Mouse (Mus musculus) CH12.LX (cell line): ENCODE measurements around the gene Gnas. TPM values are rescaled to one million over a fixed set of nuclear protein-coding genes. Genes with fewer than 3 reads are reported as not detected.

Experiments
- DNase-seq: peaks from one replicate; pipeline ENCODE4 v3.0.0-alpha.2; 2013; ENCODE audit errors: extremely low read depth
- H3K27ac ChIP-seq: 2 replicates; pipeline ENCODE4 v1.5.1; 2012; ENCODE audit warnings: low read depth, mild to moderate bottlenecking, control low read depth, moderate library complexity; ENCODE audit not compliant: insufficient read depth
- H3K27me3 ChIP-seq: replicated peaks from 2 replicates; pipeline ENCODE3; 2012; ENCODE audit warnings: inconsistent platforms
- H3K36me3 ChIP-seq, 2 experiments: replicated peaks in 1 of 2; 2 replicates each; pipeline versions ENCODE3 to v1.6.1; 2012; ENCODE audit warnings: inconsistent platforms in 1 of 2, low read length in 1 of 2, mild to moderate bottlenecking in 1 of 2, mixed read lengths in 1 of 2, moderate library complexity in 1 of 2; ENCODE audit not compliant: control insufficient read depth in 1 of 2, insufficient read depth in 1 of 2
- H3K4me1 ChIP-seq, 2 experiments: 2 replicates each; pipeline ENCODE4 v1.6.1; 2012; ENCODE audit warnings: inconsistent platforms in 1 of 2, moderate library complexity in 1 of 2; ENCODE audit not compliant: insufficient read depth in 2 of 2, control insufficient read depth in 1 of 2
- H3K4me2 ChIP-seq: 2 replicates; pipeline ENCODE4 v1.6.1; 2012; ENCODE audit warnings: low read depth, mild to moderate bottlenecking, control low read depth; ENCODE audit not compliant: poor library complexity, insufficient read depth, severe bottlenecking
- H3K4me3 ChIP-seq, 3 experiments: fragments of 150-350 bp in 1 of 3; sonication (generic) in 1 of 3; replicated peaks in 1 of 3; 2 replicates each; pipeline versions ENCODE3 to v1.5.1; 2011 to 2012; ENCODE audit warnings: low read depth in 2 of 3, low read length in 2 of 3, mild to moderate bottlenecking in 2 of 3, moderate library complexity in 2 of 3, control low read depth in 1 of 3, improper control_type of control experiment in 1 of 3, inconsistent platforms in 1 of 3, mixed read lengths in 1 of 3; ENCODE audit not compliant: poor library complexity in 1 of 3
- H3K79me2 ChIP-seq: replicated peaks from 2 replicates; pipeline ENCODE4 v1.6.1; 2012; ENCODE audit warnings: mild to moderate bottlenecking, moderate library complexity; ENCODE audit not compliant: control insufficient read depth, poor library complexity, insufficient read depth, severe bottlenecking; ENCODE audit errors: extremely low read depth
- H3K9ac ChIP-seq: 2 replicates; pipeline ENCODE4 v1.6.1; 2012; ENCODE audit warnings: low read depth, mild to moderate bottlenecking, control low read depth, moderate library complexity; ENCODE audit not compliant: insufficient read depth
- H3K9me3 ChIP-seq: replicated peaks from 2 replicates; pipeline ENCODE3; 2012; ENCODE audit warnings: low read length, inconsistent platforms, mixed read lengths
- CHD1 ChIP-seq: IDR thresholded peaks from 2 replicates; pipeline ENCODE4 v1.6.1; 2012; ENCODE audit warnings: low read depth, low read length, improper control_type of control experiment, inconsistent platforms
- CHD2 ChIP-seq: IDR thresholded peaks from 2 replicates; pipeline ENCODE4 v1.6.1; 2011; ENCODE audit warnings: low read length, improper control_type of control experiment
- CTCF ChIP-seq, 2 experiments: IDR thresholded peaks in 1 of 2; conservative IDR thresholded peaks in 1 of 2; 2 replicates each; pipeline ENCODE4 v1.5.1; 2011 to 2012; ENCODE audit warnings: low read depth in 2 of 2, low read length in 2 of 2, improper control_type of control experiment in 1 of 2, inconsistent platforms in 1 of 2, mild to moderate bottlenecking in 1 of 2, moderate library complexity in 1 of 2
- ELF1 ChIP-seq: IDR thresholded peaks from 2 replicates; pipeline ENCODE4 v1.6.1; 2014; ENCODE audit warnings: low read depth, mild to moderate bottlenecking, inconsistent platforms, low read length, improper control_type of control experiment
- EP300 ChIP-seq: IDR thresholded peaks from 2 replicates; pipeline ENCODE4 v1.6.1; 2011; ENCODE audit warnings: low read length, improper control_type of control experiment
- ETS1 ChIP-seq: conservative IDR thresholded peaks from 2 replicates; pipeline ENCODE4 v1.6.1; 2012; ENCODE audit warnings: low read depth, mild to moderate bottlenecking, inconsistent platforms, low read length, improper control_type of control experiment, moderate library complexity
- GABPA ChIP-seq: IDR thresholded peaks from 2 replicates; pipeline ENCODE4 v1.6.1; 2012; ENCODE audit warnings: low read depth, low read length, improper control_type of control experiment, inconsistent platforms; ENCODE audit not compliant: insufficient replicate concordance
- IRF4 ChIP-seq: IDR thresholded peaks from 2 replicates; pipeline ENCODE4 v1.6.1; 2014; ENCODE audit warnings: low read depth, mild to moderate bottlenecking, inconsistent platforms, low read length, improper control_type of control experiment
- JUN ChIP-seq: IDR thresholded peaks from 2 replicates; pipeline ENCODE4 v1.6.1; 2011; ENCODE audit warnings: low read depth, mild to moderate bottlenecking, low read length, improper control_type of control experiment, moderate library complexity; ENCODE audit not compliant: insufficient read depth
- JUND ChIP-seq: conservative IDR thresholded peaks from 2 replicates; pipeline ENCODE4 v1.6.1; 2011; ENCODE audit warnings: low read depth, low read length, improper control_type of control experiment
- MAX ChIP-seq: IDR thresholded peaks from 2 replicates; pipeline ENCODE4 v1.6.1; 2011; ENCODE audit warnings: low read length, improper control_type of control experiment
- MEF2A ChIP-seq: IDR thresholded peaks from 2 replicates; pipeline ENCODE4 v1.6.1; 2014; ENCODE audit warnings: low read depth, mild to moderate bottlenecking, inconsistent platforms, low read length, improper control_type of control experiment, borderline replicate concordance
- MXI1 ChIP-seq: IDR thresholded peaks from 2 replicates; pipeline ENCODE4 v1.6.1; 2011; ENCODE audit warnings: mild to moderate bottlenecking, low read depth, low read length, improper control_type of control experiment
- MYC ChIP-seq: IDR thresholded peaks from 2 replicates; pipeline ENCODE4 v1.6.1; 2011; ENCODE audit warnings: low read depth, mild to moderate bottlenecking, improper control_type of control experiment, low read length
- NELFE ChIP-seq: IDR thresholded peaks from 2 replicates; pipeline ENCODE4 v1.6.1; 2011; ENCODE audit warnings: low read depth, low read length, improper control_type of control experiment
- NRF1 ChIP-seq: IDR thresholded peaks from 2 replicates; pipeline ENCODE4 v1.6.1; 2014; ENCODE audit warnings: low read depth, mild to moderate bottlenecking, inconsistent platforms, low read length, improper control_type of control experiment, moderate library complexity
- POLR2A ChIP-seq: IDR thresholded peaks from 2 replicates; pipeline ENCODE4 v1.6.1; 2011; ENCODE audit warnings: low read depth, mild to moderate bottlenecking, improper control_type of control experiment, low read length
- POLR2AphosphoS2 ChIP-seq: IDR thresholded peaks from 2 replicates; pipeline ENCODE4 v1.6.1; 2011; ENCODE audit warnings: low read depth, low read length, improper control_type of control experiment
- RCOR1 ChIP-seq: conservative IDR thresholded peaks from 2 replicates; pipeline ENCODE4 v1.6.1; 2012; ENCODE audit warnings: low read depth, mild to moderate bottlenecking, inconsistent platforms, low read length, improper control_type of control experiment
- SMC3 ChIP-seq: IDR thresholded peaks from 2 replicates; pipeline ENCODE4 v1.6.1; 2011; ENCODE audit warnings: low read depth, low read length, improper control_type of control experiment
- TBP ChIP-seq: conservative IDR thresholded peaks from 2 replicates; pipeline ENCODE4 v1.6.1; 2011; ENCODE audit warnings: low read depth, low read length, improper control_type of control experiment
- TCF12 ChIP-seq: IDR thresholded peaks from 2 replicates; pipeline ENCODE4 v1.6.1; 2014; ENCODE audit warnings: low read depth, mild to moderate bottlenecking, inconsistent platforms, low read length, improper control_type of control experiment
- UBTF ChIP-seq: IDR thresholded peaks from 2 replicates; pipeline ENCODE4 v1.6.1; 2012; ENCODE audit warnings: low read depth, mild to moderate bottlenecking, inconsistent platforms, low read length, improper control_type of control experiment, moderate library complexity
- USF2 ChIP-seq: conservative IDR thresholded peaks from 2 replicates; pipeline ENCODE4 v1.6.1; 2011; ENCODE audit warnings: low read depth, low read length, improper control_type of control experiment
- ZC3H11A ChIP-seq: IDR thresholded peaks from 2 replicates; pipeline ENCODE4 v1.6.1; 2012; ENCODE audit warnings: low read depth, mild to moderate bottlenecking, inconsistent platforms, low read length, improper control_type of control experiment
- ZMIZ1 ChIP-seq: IDR thresholded peaks from 2 replicates; pipeline ENCODE4 v1.6.1; 2012; ENCODE audit warnings: low read depth, mild to moderate bottlenecking, inconsistent platforms, low read length, improper control_type of control experiment
- dilution Hi-C: fragments of 300-500 bp; cut with MboI; formaldehyde crosslinking; loops from 2 replicates; pipeline ENCODE4 v1.14.3; 2020; ENCODE audit warnings: low sequenced_read_pairs; ENCODE audit not compliant: extremely low pct_unique_long_range_greater_than_20kb, extremely low pct_ligation_motif_present
- in situ Hi-C: fragments of 300-500 bp; cut with MboI; formaldehyde crosslinking; loops from 3 replicates; pipeline ENCODE4 v1.14.3; 2019; ENCODE audit warnings: low sequenced_read_pairs, low pct_ligation_motif_present, low pct_unique_long_range_greater_than_20kb, mixed read lengths
- polyA plus RNA-seq: library from polyadenylated mRNA; unstranded; fragments of >175 nt; gene quantifications from 2 replicates; pipeline ENCODE4 v1.2.1, GENCODE M21; 2012; ENCODE audit warnings: low read depth; ENCODE audit not compliant: insufficient read length
- total RNA-seq, 2 experiments: library from RNA; depleted of rRNA; stranded (reverse); fragments of 300-350 nt in 1 of 2; fragments of >200 nt in 1 of 2; gene quantifications; 2 replicates each; pipeline ENCODE4 v1.2.3; 2012 to 2014

Gnas gene
- total and polyA plus RNA-seq, 3 experiments, result 369 to 502 (median 452) TPM

DNA sequence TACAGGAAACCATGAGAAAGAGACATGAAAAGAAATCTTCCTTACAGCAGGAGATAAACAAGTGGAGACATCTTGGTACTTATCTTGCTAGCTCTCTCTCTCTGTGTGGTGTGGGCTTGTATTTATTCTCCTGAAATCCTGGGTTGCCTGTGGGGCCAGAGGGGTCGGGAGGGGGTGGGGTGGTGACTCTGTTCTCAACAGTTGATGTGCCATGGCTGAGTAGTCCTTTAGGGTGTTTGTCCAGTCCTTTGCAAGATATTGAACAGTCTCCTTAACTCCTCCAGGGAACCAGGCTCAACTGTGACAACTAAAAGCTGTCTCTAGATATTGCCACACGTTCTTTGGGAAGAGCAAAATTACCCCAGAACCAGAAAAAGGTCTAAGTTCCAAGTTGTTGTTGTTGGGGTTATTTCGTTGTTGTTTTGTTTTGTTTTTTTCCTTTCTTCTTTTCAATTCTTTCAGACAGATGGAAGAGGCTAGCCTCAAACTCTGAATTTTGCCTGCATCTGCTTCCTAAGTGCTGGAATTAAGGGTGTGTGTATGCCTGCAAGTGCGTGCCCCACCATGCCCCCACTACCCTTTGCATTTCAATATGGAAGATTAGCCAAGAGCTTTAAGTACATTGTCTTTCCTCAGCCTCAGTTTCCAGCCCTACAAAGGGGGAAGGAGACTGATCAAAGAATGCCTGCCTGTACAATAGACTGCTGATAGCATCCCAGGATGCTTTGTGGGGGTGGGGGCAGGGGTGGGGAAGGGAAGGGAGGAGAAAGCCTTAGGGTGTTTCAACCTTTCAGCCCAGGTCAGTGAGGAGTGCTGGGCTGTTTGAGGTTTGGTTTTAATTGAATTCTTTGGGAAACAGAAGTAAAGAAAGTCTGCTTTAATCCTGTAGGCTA is 23.0 kb upstream of the Gnas start:
- in situ Hi-C loops, result no loop called here
- H3K4me1 ChIP-seq, result no peaks in the 10 kb centered on the region
- DNase-seq, result no peak

GRCm38 (mm10) chr2:174261801-174262200 is 22.3 kb upstream of the Gnas start:
- Histone ChIP-seq H3K4me1 (no peaks in the 10 kb centered on the region), H3K9ac (no peak overlapping the region)
- dilution Hi-C loops, result no loop called here

More for the DNA sequence above, 23.0 kb upstream of the Gnas start:
- Histone ChIP-seq H3K36me3 (peaks cover 0 to 16% of the 10 kb centered on the region in 2 experiments), H3K9ac (no peak overlapping the region), H3K4me2 (no peak overlapping the region), H3K4me3 (no peak overlapping the region), H3K9me3 (no peaks in the 10 kb centered on the region), H3K79me2 (no peaks in the 10 kb centered on the region), H3K27ac (no peak overlapping the region), H3K27me3 (peaks cover 38% of the 10 kb centered on the region)
- dilution Hi-C loops, result no loop called here
- TF ChIP-seq SMC3 (no peak), CTCF (conservative IDR thresholded peaks at IDR 0.05 in 1 of 2, IDR thresholded peaks at IDR 0.05 in 1 of 2; ENCODE audit: low read depth in 2 of 2, low read length in 2 of 2) (no peak), IRF4 (no peak), CHD2 (no peak), NELFE (no peak), UBTF (no peak)

GRCm38 (mm10) chr2:174263110-174263815 is 20.9 kb upstream of the Gnas start:
- TF ChIP-seq UBTF, result no peak
- TF ChIP-seq SMC3, result no peak
- TF ChIP-seq POLR2AphosphoS2, result no peak
- no peak for TF ChIP-seq ELF1
- no peak for TF ChIP-seq CHD1
- no peak for TF ChIP-seq RCOR1
- no peak for TF ChIP-seq IRF4
- TF ChIP-seq TBP, result no peak
- no peak for TF ChIP-seq USF2
- TF ChIP-seq MAX, result no peak
- TF ChIP-seq GABPA, result no peak
- no peak for TF ChIP-seq JUN
- no peak for TF ChIP-seq EP300
- TF ChIP-seq ZMIZ1, result no peak
- no peak for TF ChIP-seq MYC
- no peak for TF ChIP-seq POLR2A
- peaks cover 27% of the 10 kb centered on the region for H3K27me3 ChIP-seq
- in situ Hi-C loops (no loop called here), dilution Hi-C loops (no loop called here)
- no peak overlapping the region for H3K4me2 ChIP-seq
- H3K9ac ChIP-seq, result no peak overlapping the region
- no peaks in the 10 kb centered on the region for H3K9me3 ChIP-seq
- peaks cover 10 to 37% of the 10 kb centered on the region in 2 experiments for H3K36me3 ChIP-seq
- DNase-seq, result no peak
- no peaks in the 10 kb centered on the region for H3K4me1 ChIP-seq
- no peak overlapping the region for H3K4me3 ChIP-seq
- H3K27ac ChIP-seq, result no peak overlapping the region
- no peaks in the 10 kb centered on the region for H3K79me2 ChIP-seq

More at GRCm38 (mm10) chr2:174261801-174262200, 22.3 kb upstream of the Gnas start:
- in situ Hi-C loops, result no loop called here
- H3K27me3 ChIP-seq, result peaks cover 32% of the 10 kb centered on the region
- DNase-seq, result no peak
- no peak overlapping the region for H3K27ac ChIP-seq
- no peaks in the 10 kb centered on the region for H3K9me3 ChIP-seq
- no peaks in the 10 kb centered on the region for H3K79me2 ChIP-seq
- TF ChIP-seq ETS1 (no peak), JUND (no peak), TBP (no peak), NRF1 (no peak), CHD2 (no peak), SMC3 (no peak), POLR2A (no peak), NELFE (no peak), MEF2A (no peak), MXI1 (no peak), TCF12 (no peak), ZC3H11A (no peak), ZMIZ1 (no peak)
- peaks cover 0 to 22% of the 10 kb centered on the region in 2 experiments for H3K36me3 ChIP-seq
- H3K4me3 ChIP-seq, result no peak overlapping the region
- no peak overlapping the region for H3K4me2 ChIP-seq
